Mouse (Mus musculus) midbrain, embryonic 11.5 days (tissue): ENCODE data around the gene Avpr2. TPM values are rescaled to one million over a fixed set of nuclear protein-coding genes. Genes with fewer than 3 reads are reported as not detected.

Source experiments
- ATAC-seq: fragments of 200-750 bp; cut with Nextera tagmentation; 2 replicates; pipeline ENCODE4 v1.8.0; 2017; ENCODE audit warnings: moderate TSS enrichment, moderate library complexity; ENCODE audit not compliant: low FRiP score
- DNase-seq: peaks from one replicate; pipeline ENCODE4 v3.0.0; 2015; ENCODE audit warnings: low spot score; ENCODE audit errors: missing footprints
- H3K27ac ChIP-seq: fragments of 300-500 bp; sonication (generic); 2 replicates; pipeline ENCODE4 v1.5.1; 2014; ENCODE audit warnings: low read depth, low read length
- H3K27me3 ChIP-seq: fragments of 300-500 bp; sonication (generic); 2 replicates; pipeline ENCODE4 v1.6.1; 2014; ENCODE audit warnings: mild to moderate bottlenecking, low read length, moderate library complexity, mixed read lengths; ENCODE audit not compliant: control insufficient read depth, insufficient read depth
- H3K36me3 ChIP-seq: fragments of 300-500 bp; sonication (generic); 2 replicates; pipeline ENCODE4 v1.6.1; 2014; ENCODE audit warnings: mild to moderate bottlenecking, low read length, moderate library complexity, mixed read lengths; ENCODE audit not compliant: control insufficient read depth, insufficient read depth
- H3K4me1 ChIP-seq: fragments of 300-500 bp; sonication (generic); 2 replicates; pipeline ENCODE4 v1.6.1; 2014; ENCODE audit warnings: low read length; ENCODE audit not compliant: control insufficient read depth, insufficient read depth
- H3K4me2 ChIP-seq: fragments of 300-500 bp; sonication (generic); 2 replicates; pipeline ENCODE4 v1.6.1; 2014; ENCODE audit warnings: mild to moderate bottlenecking, moderate library complexity
- H3K4me3 ChIP-seq: fragments of 300-500 bp; sonication (generic); 2 replicates; pipeline ENCODE4 v1.5.1; 2014; ENCODE audit warnings: low read depth, low read length
- H3K9ac ChIP-seq: fragments of 300-500 bp; sonication (generic); 2 replicates; pipeline ENCODE4 v1.6.1; 2014; ENCODE audit warnings: low read length
- H3K9me3 ChIP-seq: fragments of 300-500 bp; sonication (generic); 2 replicates; pipeline ENCODE4 v1.6.1; 2016; ENCODE audit warnings: low read length; ENCODE audit not compliant: control insufficient read depth
- WGBS: fragments of 180-500 bp; shearing (Covaris S2); extraction: QIAGEN DNeasy Blood & Tissue Kit; methylation state at CpG from one replicate; pipeline ENCODE4 v1.1.7; 2014; 5-methylcytosine and 5-hydroxymethylcytosine counted together
- polyA plus RNA-seq: library from polyadenylated mRNA; unstranded; fragments of >200 nt; fragmentation: Nextera tagmentation; extraction: Ambion mirVana; gene quantifications from 2 replicates; pipeline ENCODE4 v1.2.1, GENCODE M21; 2014

Gene Avpr2
- polyA plus RNA-seq, 1 experiment from 2014 or later: not detected

- Histone ChIP-seq H3K27me3 (no peaks in the 10 kb centered on the region), H3K4me1 (no peaks in the 10 kb centered on the region; the same call in 1 of the 2 replicates), H3K27ac (no peak overlapping the region), H3K9me3 (no peaks in the 10 kb centered on the region), H3K4me2 (peak overlapping the region; percentile 62), H3K36me3 (no peaks in the 10 kb centered on the region; the same call in none of the 2 replicates), H3K9ac (peak overlapping the region; percentile 53; the same call in 1 of the 2 replicates), H3K4me3 (peak overlapping the region; percentile 52)
- DNase-seq (no peak), ATAC-seq (no peak)
- WGBS: 78% methylated on average over 8 of the region's 8 CpGs
These were observed 30.6 kb downstream of the Avpr2 start for GRCm38 (mm10) chrX:73922550-73922882.

DNA sequence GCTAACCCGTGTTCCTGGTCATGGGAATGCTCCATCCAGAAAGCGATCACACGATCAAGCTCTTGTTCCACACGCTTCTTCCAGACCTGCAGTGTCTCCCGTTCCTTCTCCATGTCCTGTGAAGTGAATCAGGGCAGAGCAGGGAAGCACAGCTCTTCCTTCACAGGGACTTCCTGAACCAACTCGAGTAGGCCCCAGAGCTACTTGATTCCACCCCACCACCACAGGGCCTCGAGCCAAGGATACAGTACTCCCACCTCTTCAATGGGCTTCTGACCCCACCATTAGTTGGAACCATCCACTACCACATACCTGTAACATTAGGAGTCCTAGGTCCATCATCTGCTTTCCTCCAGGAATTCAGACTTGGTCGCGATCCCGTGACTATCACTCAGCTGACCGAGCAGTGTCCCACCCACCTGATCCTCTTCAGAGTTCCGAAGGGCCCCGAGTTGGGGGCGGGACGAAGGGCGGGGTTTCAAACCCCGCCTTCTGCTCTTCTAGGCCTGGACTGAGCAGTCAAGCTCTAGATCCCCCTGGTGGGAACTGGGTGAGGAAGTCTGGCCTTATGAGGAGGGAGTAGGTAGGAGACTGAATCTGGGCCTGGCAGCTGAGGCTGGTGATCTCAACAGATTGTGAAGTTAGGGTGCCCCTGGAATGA lies 38.6 kb downstream of the Avpr2 start, which contains the start of gene Renbp:
TSS of gene Renbp (minus strand) at position 449 of the 661 bp plus-strand sequence.
- Histone ChIP-seq H3K4me3 (no peak within 1 kb of the TSS), H3K27ac (no peak within 1 kb of the TSS), H3K9me3 (no peaks in the 10 kb centered on the region), H3K4me1 (no peaks in the 10 kb centered on the region), H3K4me2 (no peak within 1 kb of the TSS), H3K36me3 (no peaks in the 10 kb centered on the region), H3K9ac (no peak within 1 kb of the TSS), H3K27me3 (no peaks in the 10 kb centered on the region)
- DNase-seq: no peak
- WGBS: 41% methylated on average over 17 of the region's 17 CpGs
- ATAC-seq: peak; percentile 48; the same call in 1 of the 2 replicates

DNA sequence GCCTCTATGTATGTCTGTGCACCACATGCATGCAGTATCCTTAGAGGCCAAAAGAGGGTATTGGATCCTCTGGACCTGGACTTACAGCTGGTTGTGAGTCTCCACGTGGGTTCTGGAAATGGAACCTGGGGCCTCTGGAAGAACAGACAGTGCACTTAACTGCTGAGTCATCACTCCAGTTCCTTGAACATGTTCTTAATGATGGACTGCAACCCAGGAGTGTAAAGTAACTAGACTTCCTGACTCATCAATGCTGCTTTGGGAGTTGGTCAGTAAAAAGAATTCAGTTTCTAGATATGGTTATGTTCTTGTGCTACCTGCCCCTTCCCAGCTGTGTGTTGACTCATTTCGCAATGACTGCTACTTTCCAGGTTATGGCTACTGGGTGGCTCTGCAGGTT lies 40.0 kb downstream of the Avpr2 start:
- Histone ChIP-seq H3K27ac (no peak overlapping the region), H3K4me1 (no peaks in the 10 kb centered on the region), H3K36me3 (no peaks in the 10 kb centered on the region), H3K9ac (no peak overlapping the region), H3K4me3 (no peak overlapping the region), H3K4me2 (no peak overlapping the region), H3K27me3 (no peaks in the 10 kb centered on the region), H3K9me3 (no peaks in the 10 kb centered on the region)
- ATAC-seq (no peak), DNase-seq (no peak)
- 81% methylated on average over 2 of the region's 2 CpGs for WGBS

GRCm38 (mm10) chrX:73941860-73942259 lies 50.0 kb downstream of the Avpr2 start:
- H3K27ac ChIP-seq: no peak overlapping the region
- peaks cover 8% of the 10 kb centered on the region for H3K36me3 ChIP-seq
- no peak overlapping the region for H3K4me2 ChIP-seq
- no peaks in the 10 kb centered on the region for H3K9me3 ChIP-seq
- no peak overlapping the region for H3K4me3 ChIP-seq
- H3K9ac ChIP-seq: no peak overlapping the region
- no peaks in the 10 kb centered on the region for H3K4me1 ChIP-seq
- no peak for ATAC-seq
- no peaks in the 10 kb centered on the region for H3K27me3 ChIP-seq
- no peak for DNase-seq
- 83% methylated on average over 2 of the region's 2 CpGs for WGBS

DNA sequence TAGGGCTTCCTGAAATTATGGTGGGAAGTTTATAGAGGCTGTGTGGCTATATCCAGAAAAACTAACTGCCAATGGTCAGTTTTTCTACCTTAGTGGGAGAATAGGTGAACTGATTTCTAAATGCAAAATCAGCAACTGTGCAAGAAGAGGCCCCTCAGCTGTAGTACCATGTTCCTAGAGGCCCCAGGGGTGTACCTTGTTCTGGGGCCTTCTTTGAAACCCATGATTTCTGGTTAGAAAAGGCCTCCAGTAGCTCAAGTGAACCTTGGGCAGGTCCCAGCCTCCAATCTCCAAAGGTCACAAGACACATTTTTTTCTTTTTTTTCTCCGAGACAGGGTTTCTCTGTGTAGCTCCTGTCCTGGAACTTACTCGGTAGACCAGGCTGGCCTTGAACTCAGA lies 50.4 kb downstream of the Avpr2 start:
- Histone ChIP-seq H3K27ac (no peak overlapping the region), H3K9me3 (no peaks in the 10 kb centered on the region), H3K4me2 (no peak overlapping the region), H3K4me1 (no peaks in the 10 kb centered on the region), H3K27me3 (no peaks in the 10 kb centered on the region), H3K9ac (no peak overlapping the region), H3K36me3 (peaks cover 8% of the 10 kb centered on the region), H3K4me3 (no peak overlapping the region)
- ATAC-seq (no peak), DNase-seq (no peak)
- 92% methylated on average over 2 of the region's 2 CpGs for WGBS

Other genes with a start within 250 kb of the Avpr2 start
- 13.0 and 14.5 TPM in 2 replicates for gene Pnck, start 232.0 kb upstream of the Avpr2 start, polyA plus RNA-seq
- gene Slc6a8, start 219.0 kb upstream of the Avpr2 start, polyA plus RNA-seq: 6.0 and 6.6 TPM in 2 replicates
- 144 and 154 TPM in 2 replicates for gene Bcap31, start 175.9 kb upstream of the Avpr2 start, polyA plus RNA-seq
- 6.7 and 7.1 TPM in 2 replicates for gene Abcd1, start 175.5 kb upstream of the Avpr2 start, polyA plus RNA-seq
- gene Plxnb3, start 135.0 kb upstream of the Avpr2 start, polyA plus RNA-seq: not detected in 2 replicates
- 0.72 and 0.78 TPM in 2 replicates for gene Srpk3, start 117.7 kb upstream of the Avpr2 start, polyA plus RNA-seq
- 182 and 185 TPM in 2 replicates for gene Idh3g, start 105.2 kb upstream of the Avpr2 start, polyA plus RNA-seq
- gene Ssr4, start 105.1 kb upstream of the Avpr2 start, polyA plus RNA-seq: 123 and 125 TPM in 2 replicates
- 0.86 and 1.1 TPM in 2 replicates for gene Pdzd4, start 67.1 kb upstream of the Avpr2 start, polyA plus RNA-seq
- gene L1cam, start 4.0 kb downstream of the Avpr2 start, polyA plus RNA-seq: 18.3 and 21.3 TPM in 2 replicates
- 1.7 and 2.1 TPM in 2 replicates for gene Arhgap4, start 29.8 kb downstream of the Avpr2 start, polyA plus RNA-seq
- gene Naa10, start 29.8 kb downstream of the Avpr2 start, polyA plus RNA-seq: 117 and 121 TPM in 2 replicates
- gene Renbp, start 38.7 kb downstream of the Avpr2 start, polyA plus RNA-seq: 14.4 and 17.6 TPM in 2 replicates
- gene Hcfc1, start 74.3 kb downstream of the Avpr2 start, polyA plus RNA-seq: 74.5 and 75.1 TPM in 2 replicates
- gene Irak1, start 131.8 kb downstream of the Avpr2 start, polyA plus RNA-seq: 30.5 and 31.6 TPM in 2 replicates
- gene Opn1mw, start 235.4 kb downstream of the Avpr2 start, polyA plus RNA-seq: not detected in 2 replicates
- gene Mecp2, start 243.3 kb downstream of the Avpr2 start, polyA plus RNA-seq: 15.3 and 17.1 TPM in 2 replicates